Mouse (Mus musculus): Measurements from ENCODE around the gene Fbxw4.

GRCm38 (mm10) chr19:45652286-45652988 lies 7.7 kb downstream of the Fbxw4 start:
- TF ChIP-seq CTCF (IDR thresholded peaks at IDR 0.05; ENCODE audit: insufficient read depth, low read depth, low read length) (no peak), POLR2A (IDR thresholded peaks at IDR 0.05; ENCODE audit: insufficient read depth, low read depth, low read length) (no peak)
